Mouse (Mus musculus): ENCODE measurements at regions not wholly inside any gene's neighbourhood (a gene's known extent, or its start where the extent isn't known, plus 50 kb on each side); places are given as distances from the start of the nearest gene placed in this dataset.

DNA sequence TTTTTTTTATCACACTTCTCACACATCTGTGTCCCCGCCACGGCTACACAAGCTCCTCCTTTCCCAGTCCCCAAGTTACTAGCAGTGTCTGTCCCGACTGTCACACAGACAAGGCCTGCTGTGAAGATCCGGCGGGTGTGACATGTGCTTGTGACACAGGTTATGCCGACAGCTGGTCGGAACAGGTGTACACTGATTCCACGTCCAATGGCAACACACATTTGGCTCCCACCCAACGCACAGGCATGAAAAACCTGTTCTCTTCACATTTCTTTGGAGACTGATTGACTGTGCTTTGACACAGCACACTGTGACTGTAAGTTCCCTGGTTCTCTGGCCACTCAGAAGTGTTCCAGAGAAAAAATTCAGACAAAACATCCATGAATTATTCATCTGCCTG is 281.4 kb downstream of the En1 start:
- DNase-seq (ENCODE audit: low spot score in 2 of 2): no peak

DNA sequence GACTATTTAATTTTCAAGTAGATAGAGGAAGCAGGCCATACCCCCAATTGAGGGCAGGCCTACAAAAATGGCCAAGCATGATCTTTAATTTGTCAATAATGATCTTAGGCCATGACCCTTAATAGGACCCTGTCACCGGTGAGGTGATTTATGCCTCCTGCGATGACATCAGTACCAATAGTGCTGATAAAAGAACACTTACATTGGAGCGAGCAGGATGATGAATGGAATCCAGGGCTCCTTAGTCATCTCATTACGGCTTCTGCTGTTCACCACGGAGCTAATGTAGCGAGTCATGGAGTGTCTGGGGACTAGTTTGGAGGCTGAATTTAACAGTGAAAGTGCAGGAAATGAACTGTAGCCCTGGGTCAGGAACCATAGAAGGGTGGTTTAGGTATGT is 308.6 kb downstream of the En1 start:
- no peak for DNase-seq (ENCODE audit: low spot score in 2 of 2)

- DNase-seq (ENCODE audit: low spot score in 2 of 2): no peak
Observed at GRCm38 (mm10) chr1:120911962-120912670, 309.9 kb downstream of the En1 start.

DNA sequence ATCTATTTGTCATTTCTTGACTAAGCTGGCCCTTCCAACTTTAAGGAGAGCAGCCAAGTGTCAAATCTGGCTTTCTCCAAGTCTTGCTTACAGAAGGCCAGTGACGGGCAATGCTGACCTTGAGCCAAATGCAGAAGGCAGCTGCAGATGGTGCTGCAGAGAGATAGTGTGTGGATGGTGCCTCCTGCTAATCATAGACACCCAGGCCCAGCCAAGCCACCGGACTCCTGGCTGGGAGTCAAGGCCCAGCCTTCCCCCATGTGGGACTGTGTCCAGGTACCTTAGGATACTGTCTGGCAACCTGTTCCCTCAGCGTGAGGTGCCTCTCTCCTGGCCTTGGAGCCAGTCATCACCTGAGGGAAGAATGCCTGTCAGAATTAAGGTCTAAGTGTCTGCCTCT is 319.3 kb downstream of the En1 start:
- no peak for DNase-seq (ENCODE audit: low spot score in 2 of 2)

DNA sequence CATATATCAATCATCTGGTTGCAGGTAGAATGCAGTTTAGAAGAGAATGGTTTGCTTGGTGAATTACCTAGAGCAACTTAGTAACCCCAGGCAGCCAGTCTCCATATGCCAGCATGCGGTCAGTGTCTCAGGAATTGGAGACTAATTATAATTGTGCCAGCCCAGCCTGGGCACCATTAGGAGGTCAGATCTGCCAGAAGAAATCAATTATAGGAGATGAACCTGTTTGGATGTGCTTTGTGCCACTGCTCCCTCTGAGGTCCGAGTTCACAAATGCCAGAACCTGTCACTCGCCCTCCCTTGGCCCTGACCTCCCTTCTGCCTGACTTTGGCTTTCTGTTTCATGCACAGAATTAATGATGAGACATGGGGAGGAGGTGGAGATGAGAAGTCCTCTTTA is 323.1 kb downstream of the En1 start:
- no peak for DNase-seq (ENCODE audit: low spot score in 2 of 2)

DNA sequence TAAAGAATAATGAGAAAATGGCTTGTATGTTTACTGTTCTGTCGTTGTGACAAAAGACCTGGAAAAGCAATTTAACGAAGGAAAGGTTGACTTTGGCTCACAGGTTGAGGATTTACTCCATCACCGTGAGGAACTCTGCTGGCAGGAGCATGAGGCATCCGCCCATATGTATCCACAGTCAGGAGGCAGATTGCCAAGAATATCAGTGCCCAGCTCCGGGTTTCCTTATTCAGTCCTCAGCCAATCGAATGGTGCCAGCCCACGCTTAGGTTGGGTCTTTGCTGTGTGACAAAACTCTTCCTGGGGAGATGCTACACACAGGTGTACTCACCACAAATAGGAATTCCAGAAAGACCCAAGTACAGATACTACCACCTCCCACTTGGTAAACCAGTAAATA is 327.9 kb downstream of the En1 start:
- no peak for DNase-seq (ENCODE audit: low spot score in 2 of 2)

DNA sequence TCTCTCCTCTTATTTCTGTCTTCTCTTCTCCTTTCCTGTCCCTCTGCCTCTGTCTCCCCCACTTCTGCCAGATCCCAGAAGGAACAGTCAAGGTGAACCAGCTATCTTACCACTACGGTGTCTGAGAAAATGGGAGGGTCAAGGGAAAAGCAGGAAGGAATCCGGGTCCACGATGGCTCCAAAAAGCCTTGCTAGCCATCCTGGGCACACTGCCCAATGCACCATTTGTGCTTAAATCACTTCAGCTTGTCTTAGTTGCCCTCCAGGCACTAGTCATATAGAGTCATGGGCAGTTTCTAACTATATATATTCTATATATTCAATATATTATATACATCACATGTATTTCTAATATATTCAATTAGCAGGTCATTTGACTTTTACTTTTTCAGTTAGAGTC is 333.1 kb downstream of the En1 start:
- no peak for DNase-seq (ENCODE audit: low spot score in 2 of 2)

DNA sequence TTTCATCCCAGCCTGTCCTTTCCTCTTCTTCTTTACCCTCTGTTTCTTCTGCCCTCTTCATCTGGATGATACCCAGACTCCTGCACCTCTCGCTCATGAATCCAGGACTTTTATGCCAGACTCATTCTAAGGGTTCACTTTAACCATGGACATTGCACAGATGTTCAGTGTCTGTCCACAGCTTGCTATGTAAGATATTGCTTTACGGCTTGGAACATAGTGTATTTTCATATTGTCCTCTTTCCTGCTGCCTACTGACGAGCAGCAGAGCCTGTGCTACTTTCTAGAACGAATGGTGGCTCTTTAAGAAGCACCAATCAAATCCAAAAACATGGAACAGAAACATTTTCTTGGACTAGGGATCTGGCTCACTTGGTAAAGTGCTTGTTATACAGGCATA is 341.5 kb downstream of the En1 start:
- no peak for DNase-seq (ENCODE audit: low spot score in 2 of 2)

GRCm38 (mm10) chr1:120946349-120946748 is 344.1 kb downstream of the En1 start:
- no peak for DNase-seq (ENCODE audit: low spot score in 2 of 2)

DNA sequence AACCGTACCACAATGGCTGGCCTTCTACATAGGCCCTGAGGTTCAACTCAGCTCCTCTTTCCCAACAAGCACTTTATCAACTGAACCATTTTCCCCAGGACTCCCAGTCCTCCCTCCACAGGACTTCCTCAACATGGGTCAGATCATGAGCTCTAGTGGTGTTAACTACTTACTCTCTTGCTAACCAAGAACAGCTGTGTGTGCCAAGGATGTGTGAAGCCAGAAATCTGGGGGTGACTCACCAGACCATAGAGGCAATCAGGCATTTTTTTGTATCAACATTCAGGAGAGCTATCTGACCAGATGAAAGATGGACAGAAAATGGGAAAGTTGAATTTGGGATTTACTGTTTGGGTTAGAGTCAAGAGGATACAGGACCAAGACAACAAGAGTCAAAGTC is 359.0 kb downstream of the En1 start:
- no peak for DNase-seq (ENCODE audit: low spot score in 2 of 2)

- no peak for DNase-seq (ENCODE audit: low spot score in 2 of 2)
Observed at GRCm38 (mm10) chr1:120961984-120962383, 359.8 kb downstream of the En1 start.

DNA sequence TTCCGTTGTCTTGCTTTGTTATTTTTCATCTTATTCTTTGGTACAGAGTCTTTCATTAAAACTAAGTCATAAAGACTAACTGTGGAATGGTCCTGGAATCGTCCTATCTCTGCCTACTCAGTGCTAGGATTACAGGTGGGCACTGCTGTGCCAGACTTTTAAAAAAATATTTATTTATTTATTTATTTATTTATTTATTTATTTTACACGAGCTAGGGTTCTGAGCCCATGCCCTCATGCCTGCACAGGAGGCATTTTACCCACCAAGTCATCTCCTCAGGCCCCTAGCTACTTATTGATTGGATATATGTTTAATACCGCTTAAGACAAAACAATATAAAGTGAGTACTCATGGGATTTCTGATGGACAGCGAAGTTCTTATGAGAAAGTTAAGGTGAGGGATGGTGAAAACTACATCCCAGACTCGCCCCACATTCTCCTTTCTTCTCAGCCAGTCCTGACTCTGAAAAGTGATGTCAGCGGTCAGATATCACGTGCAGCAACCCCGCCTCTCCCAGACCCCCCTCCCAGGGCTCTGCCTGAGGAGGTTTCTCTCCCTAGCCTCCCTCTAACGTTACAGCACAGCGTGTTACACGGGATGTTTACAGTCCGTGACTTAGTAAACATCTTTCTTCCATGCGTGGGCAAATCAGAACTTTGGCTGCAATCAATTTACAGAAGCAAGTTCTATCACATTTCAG is 361.4 kb downstream of the En1 start:
- DNase-seq (ENCODE audit: low spot score in 2 of 2): no peak

DNA sequence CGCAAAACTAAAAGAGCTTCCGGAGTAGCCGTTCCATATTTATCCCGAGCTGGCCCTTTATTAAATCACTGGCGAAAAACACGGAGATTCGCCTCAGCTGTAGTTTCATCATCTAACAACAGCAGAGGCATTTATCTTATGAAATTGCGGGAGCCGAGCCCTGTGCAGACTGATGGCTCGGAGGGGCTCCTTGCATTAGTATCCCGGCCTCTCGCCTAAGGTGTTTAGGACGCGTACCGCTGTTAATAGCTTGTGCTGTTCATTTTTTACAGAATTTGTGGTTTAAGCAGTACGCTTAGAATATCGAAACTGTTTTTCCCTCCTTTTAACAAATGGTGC is 361.9 kb downstream of the En1 start:
- no peak for DNase-seq (ENCODE audit: low spot score in 2 of 2)

- no peak for DNase-seq (ENCODE audit: low spot score in 2 of 2)
Observed at GRCm38 (mm10) chr1:120966132-120966531, 363.9 kb downstream of the En1 start.

- DNase-seq (ENCODE audit: low spot score in 2 of 2): no peak
Observed at GRCm38 (mm10) chr1:120974661-120975060, 357.7 kb downstream of the Insig2 start.

DNA sequence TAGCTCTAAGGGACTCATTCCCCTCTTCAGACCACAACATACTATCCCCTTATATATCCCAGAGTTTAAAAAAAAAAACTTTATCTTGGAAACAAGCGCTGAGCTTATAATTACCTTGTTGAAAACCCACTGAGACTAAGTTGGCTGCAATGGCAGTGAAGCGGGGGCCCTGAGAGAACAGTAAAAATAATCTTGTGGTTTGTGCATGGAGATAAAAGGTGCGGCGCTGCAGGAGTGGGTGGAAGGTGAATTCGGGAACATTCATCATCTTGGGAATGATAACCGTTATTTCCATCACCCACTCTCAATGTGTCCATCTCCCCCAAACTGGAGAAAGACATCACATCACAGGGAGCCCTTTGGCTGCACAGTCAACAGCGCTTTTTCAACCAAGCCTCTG is 327.9 kb downstream of the Insig2 start:
- peak in 1 of 2 experiments; percentile 7 for DNase-seq (ENCODE audit: low spot score in 2 of 2)

DNA sequence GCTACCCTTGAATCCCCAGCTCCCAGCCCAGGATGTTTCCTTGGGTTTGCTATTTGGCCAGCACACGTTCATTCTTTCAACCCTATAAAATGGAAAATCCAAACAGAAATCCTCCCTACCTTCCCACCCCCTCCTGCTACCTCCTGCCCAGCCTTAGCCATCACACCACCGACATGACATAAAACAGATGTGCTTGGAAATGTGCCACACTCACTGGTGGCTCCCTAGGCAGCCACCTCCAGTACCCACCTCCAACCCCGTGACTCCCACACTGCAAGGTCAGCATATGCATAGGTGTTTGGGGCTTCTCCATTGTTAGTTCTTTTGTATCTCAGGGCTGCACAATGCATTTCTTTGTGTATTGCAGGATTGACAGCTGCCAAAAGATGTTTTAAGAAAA is 327.2 kb downstream of the Insig2 start:
- no peak for DNase-seq (ENCODE audit: low spot score in 2 of 2)

DNA sequence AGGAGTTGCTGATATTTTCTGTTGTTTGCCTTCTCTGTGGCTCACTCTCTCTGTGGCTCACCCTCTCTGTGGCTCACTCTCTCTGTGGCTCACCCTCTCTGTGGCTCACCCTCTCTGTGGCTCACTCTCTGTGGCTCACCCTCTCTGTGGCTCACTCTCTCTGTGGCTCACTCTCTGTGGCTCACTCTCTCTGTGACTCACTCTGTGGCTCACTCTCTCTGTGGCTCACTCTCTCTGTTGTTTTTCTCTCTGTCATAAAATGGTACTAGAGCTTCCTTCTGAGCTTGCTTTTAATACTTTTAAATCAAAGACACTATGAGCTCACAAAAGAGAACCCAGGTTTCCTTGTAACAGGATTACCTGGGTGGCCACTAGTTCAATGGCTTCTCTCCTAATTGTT is 320.3 kb downstream of the Insig2 start:
- DNase-seq (ENCODE audit: low spot score in 2 of 2): no peak

DNA sequence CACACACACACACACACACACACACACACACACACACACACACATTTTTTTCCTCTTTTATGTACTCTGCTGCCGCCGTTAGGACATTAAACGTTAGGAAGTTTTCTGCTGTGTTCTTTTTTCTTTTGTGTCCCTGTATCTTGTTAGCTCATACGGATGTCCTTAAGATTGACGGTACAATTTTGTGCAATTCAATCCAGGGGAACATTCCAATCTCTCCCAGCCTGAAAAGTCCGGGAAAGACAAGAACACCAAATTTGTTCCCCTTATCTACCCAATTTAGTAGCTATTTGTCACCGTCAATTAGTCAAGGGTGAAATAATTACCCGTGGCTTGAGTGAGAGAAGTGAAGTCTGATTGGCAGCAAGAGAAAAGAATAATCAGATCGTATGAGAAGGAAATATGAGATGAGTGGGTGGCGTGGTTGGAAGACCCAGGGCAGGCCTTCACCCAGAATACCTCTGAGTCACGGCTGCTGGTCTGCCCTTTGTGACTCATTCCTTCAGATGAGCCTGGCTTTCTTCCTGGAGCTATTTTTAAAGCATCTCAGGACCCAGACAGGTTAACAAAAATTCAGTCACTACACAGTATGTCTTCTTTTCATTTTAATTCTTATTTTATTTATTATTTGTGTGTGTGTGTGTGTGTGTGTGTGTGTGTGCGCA is 318.4 kb downstream of the Insig2 start:
- no peak for DNase-seq (ENCODE audit: low spot score in 2 of 2)

GRCm38 (mm10) chr1:121029375-121029774 is 303.0 kb downstream of the Insig2 start:
- no peak for DNase-seq (ENCODE audit: low spot score in 2 of 2)

- DNase-seq (ENCODE audit: low spot score in 2 of 2): no peak
Observed at GRCm38 (mm10) chr1:121034761-121035393, 297.5 kb downstream of the Insig2 start.

GRCm38 (mm10) chr1:121046581-121046980 is 285.8 kb downstream of the Insig2 start:
- DNase-seq (ENCODE audit: low spot score in 2 of 2): no peak
